Mouse (Mus musculus): Measurements from ENCODE around the gene Tbc1d2b.
A peak's percentile ranks its signal among the peaks of the same experiment; 100 is the strongest.

Gene Tbc1d2b

DNA sequence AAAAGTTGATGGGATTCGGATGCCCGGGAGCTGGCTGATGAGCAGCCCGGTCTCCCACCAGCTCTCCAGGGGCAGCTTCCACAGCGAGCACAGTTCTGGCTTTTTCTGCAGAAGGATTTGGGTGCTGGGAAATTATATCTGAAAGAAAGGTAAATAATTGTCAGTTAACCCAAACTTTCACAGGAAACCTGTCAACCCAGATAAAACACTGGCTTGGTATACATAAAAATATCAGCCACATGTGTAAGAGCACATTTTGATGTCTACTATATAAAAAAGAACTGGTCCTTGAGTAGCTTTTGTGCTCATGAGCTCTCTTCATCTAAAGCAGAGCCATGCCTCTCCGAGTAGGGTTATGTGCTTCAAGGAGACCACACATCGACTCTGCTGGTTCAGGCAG is 29.6 kb downstream of the Tbc1d2b start:
- no peak for DNase-seq

DNA sequence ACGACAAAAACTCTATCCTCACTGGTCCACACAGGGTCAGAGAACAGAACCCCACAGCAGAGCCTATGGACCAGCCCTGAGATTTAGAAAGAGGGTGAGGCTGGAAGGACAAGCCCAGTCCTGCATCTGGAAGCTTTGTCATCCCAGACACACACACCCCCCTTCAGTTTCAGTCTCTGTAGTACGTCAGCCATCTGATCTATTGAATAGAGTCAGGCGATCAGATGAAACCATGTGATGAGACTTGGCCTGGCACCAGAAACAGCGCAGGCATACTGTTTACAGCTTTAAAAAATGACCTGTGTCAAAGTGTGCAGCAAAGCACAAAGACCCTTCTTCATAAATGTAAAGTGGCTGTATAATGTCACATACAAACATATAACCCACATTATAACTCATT is 30.0 kb downstream of the Tbc1d2b start:
- no peak for DNase-seq

DNA sequence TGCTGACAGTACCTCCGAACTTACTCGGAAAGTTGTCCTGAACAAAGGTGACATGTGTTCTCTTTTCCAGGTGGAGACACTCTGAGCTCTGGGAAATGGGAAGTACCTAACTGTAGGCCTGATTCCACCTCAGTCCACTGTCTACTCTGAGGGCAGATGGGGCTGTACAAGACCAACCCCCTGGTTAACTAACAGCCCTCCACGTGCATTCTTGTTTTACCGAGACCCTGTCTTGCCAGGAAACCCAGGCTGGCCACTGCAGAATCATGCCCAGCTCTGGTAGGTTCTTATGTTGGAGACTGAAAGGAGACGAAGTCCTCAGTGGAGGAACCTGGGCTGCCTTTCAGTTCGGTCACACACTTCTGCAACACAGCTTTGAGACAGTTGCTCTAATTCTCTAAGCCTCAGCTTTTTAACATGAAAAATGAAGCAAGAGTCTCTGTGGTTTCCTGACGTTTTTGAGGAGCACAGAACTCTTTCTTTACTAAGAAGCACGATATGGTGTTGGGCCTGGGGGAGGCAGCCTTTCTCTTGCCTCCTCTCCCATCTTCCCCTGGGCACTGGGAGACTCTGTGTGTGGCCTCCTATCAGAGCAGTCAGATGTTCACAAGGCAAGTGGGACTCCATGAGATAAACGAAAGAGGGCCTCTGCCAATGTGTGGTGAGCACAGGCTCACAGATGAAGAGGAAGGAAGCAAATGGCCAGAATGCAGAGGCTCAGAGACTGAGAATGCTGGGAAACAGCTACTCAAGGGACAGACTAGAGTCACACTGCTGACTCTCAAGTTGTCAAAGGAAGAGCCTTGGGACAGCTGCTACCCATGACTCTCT is 33.2 kb downstream of the Tbc1d2b start:
- DNase-seq: peak; percentile 70

DNA sequence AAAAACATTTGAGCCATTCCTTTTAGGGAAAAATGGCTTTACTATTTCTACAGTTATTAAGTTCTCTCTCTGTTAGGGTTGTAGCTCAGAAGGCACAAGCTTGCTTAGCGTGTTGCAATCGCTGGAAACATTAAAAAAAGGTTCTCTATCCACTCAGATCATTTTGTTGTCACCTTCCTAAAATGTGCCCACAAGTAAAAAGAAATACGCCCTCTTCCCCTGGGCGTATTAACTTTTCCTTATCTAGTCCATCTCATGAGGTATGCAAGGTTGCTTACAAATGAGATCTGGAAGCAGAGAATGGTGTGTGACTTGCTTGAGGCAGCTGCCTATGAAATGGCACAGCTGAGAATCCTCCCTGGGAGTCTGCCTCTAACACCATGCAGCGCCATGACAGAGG is 33.8 kb downstream of the Tbc1d2b start:
- DNase-seq: no peak

DNA sequence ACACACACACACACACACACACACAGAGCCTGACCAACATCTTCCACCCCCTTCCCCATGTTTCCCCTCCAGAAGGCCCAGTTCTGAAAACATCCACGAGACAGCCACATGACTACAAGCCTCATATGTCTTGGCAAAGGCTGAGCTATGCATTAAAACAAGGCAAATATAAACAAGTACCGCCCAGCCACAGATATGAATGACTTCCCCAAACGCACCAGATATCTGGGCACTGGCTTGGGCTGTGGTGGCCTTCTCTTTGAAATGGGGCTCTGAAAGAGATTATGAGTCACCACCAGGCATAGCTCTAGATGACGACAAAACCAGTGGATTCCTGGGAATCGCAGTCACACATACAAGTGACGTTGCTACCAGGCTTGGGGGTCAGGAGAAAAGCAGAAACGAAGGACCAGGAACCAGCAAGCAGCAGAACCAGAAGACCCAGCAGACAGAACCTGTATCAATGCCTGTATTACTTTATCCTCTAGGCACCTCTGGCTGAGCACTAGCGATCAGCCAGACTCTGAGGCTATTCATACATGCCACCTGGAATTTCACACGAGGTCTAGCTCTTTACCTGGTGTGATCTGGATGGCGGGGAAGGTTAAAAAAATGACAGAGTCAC is 35.2 kb downstream of the Tbc1d2b start:
- no peak for DNase-seq

DNA sequence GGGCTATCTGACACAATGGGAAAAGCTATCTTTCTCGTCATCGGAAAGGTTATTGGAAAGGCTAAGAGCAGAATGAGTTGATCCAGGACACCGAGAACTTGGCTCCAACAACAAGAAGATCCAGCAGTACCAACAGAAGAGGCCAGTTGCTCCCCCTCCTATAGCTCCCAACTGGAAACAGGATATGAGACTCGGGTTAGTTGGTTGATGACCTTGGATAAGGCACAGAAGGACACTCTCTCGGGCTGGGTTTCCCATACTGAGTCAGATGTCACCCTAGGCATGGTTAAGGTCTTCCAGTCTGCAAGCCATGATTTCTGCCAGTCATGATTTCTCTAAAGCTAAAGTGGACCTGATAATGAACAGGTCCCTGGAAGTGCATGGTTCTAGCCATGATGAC is 35.8 kb downstream of the Tbc1d2b start:
- DNase-seq: no peak

DNA sequence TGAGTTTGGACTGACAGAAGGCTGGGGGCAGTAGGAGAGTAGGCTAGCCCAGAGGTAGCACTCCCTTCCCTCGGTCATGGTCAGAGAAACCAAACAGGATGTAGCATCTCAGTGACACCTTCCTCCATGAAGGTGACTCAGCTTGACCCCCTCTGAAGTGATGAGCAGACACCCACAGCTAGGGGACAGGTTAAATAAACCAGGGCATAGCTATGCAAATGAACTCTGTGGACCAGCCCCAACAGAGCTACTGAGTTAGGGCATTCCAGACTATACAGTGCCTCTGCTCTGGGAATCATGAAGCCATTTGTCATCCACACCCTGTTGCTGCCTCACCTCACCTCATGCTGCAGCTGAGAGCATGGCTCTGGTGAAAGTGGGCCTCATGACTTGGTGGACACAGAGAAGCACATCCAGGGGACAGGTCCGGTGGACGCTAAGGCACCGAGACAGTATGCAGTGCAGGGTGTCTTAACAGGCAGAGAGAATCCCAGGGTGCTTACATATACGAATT is 36.6 kb downstream of the Tbc1d2b start:
- DNase-seq: no peak

DNA sequence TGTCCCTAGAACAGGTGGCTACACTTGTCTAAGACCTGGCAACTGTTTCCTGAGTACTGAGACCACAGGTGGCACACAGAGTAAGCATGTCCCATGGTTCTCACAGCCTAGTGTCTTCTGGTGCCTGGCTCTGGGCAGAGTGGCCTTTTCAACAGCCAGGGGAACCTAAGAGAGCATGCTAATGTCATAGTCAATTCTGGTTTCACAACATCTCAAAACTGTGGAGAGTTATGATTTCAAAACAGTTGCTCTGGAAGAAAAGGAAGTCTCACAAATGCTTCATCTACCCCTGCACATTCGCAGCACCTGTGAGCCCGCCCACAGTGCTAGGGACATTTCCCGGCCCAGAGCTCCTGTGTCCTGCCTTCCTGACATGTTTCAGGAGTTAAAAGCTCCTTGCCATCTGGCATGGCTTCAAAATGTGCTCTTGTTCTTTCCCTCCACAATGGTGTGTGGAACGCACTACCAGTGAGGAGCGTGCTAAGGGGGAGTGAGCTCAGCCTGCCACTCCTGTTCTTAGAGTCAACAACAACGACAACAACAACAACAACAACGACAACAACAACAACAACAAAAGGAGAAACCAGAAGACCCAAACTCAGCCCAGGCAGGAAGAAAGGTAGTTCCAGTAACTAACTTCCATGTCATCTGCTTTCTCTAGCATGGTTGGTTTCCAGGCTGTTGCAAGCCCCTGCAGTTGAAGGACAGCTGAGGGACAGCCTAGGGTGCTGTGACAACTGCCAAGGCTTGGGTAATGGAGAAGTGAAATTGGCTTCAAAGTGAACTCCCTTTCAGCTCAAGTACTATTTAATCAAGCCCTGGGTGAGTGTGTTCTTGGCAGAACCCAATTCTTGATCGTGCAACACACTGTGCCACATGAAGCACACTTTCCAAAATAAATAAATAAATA is 37.6 kb downstream of the Tbc1d2b start:
- DNase-seq: peak; percentile 44

DNA sequence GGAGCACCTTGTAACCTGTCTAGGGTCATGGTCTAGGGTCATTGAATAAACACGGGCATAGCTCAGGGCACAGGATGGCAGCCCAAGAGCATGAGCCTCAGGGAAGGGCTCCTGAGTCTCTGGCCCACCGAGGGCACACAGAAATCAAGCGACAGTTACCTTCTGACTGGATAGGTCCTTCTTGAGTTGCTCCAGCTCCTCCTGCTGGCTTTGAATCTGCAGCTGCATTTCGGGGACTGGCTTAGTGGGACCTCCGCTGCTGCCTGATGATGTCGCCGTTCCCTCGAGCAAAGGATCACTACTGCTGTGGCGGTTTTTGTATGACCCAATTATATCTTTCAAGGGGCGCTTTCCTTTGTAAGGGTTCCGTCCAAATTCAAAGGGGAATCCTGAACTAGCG is 43.4 kb downstream of the Tbc1d2b start:
- no peak for DNase-seq

DNA sequence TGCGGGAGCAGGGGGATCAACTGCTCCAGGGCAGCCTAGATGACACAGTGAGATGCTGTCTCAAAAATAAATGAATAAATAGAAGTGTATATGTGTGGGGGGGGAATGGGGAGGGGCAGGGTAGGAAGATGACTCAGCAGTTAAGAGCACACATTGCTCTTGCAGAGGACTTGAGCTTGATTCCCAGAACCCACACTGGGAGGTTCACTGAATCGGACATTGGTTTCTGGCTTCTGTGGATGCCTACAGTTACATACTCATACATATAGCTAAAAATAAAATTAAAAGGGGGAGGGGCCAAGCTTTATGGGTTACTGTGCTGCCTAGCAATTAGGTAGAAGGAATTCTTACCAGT is 43.9 kb downstream of the Tbc1d2b start:
- DNase-seq: no peak

DNA sequence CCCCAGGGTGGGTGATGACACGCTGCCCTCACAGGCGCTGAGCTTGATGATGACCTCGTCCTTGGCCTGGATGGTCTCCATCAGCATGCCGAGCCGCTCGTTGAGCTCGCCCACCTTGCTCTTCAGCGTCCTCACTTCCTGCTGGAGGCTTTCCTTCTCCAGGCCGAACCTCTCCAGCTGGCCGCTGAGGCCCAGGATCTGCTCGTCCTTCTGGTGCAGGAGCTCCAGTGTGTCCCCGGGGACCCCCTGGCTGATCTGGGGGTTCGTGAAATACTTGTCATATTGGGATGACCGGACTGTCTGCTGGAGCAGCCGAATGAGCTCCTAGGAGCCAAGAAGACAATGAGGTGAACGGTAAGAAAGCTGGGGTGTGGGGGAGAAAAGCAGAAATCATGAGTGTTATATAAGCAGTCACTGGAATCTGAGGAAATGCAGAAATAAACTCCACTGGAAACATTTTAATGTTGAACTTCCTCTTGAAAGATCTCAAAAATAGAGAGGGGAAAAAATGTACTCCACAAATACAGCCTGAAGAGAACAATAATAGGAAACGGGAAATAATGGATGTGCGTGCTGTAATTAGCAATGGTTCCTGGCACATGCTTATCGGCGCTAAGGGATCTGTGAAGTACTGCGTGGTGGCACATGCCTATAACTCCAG is 44.4 kb downstream of the Tbc1d2b start:
- DNase-seq: no peak

DNA sequence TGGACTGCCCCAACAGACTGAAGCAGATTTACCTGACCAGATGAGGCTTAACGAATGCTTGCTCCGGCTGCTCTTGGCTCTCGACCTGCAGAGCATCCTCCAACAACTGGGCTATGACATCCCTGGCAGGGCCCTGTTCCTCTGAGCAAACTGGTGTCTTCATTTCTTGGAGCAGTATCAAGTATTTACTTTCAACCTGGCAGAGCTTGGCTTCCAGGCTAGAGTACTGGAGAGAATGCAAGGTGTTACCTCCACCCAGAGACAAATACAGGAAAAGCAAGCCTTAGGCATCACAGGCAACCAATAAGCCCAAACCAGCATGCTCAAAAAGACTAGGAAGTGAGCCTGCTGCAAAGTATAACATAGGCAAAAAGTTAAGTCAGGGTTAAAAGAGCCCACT is 48.3 kb downstream of the Tbc1d2b start:
- DNase-seq: no peak

DNA sequence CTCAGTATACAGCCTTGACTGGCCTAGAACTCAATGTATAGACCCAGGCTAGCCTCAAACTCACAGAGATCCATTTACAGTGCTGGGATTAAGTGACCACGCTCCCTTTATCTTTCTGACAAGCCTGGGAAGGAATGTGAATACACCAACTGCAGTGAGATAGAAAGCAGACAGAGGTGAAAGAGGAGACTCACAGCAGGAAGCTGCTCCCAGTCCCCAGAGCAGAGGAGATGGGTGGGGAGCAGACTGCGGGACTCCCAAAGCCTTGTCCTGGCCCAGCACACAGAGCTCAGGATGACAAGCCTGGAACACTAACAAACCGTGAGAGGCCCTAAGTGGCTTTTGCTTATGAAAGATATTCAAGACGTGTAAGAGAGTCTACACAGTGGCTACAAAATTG is 53.1 kb downstream of the Tbc1d2b start:
- DNase-seq: no peak

DNA sequence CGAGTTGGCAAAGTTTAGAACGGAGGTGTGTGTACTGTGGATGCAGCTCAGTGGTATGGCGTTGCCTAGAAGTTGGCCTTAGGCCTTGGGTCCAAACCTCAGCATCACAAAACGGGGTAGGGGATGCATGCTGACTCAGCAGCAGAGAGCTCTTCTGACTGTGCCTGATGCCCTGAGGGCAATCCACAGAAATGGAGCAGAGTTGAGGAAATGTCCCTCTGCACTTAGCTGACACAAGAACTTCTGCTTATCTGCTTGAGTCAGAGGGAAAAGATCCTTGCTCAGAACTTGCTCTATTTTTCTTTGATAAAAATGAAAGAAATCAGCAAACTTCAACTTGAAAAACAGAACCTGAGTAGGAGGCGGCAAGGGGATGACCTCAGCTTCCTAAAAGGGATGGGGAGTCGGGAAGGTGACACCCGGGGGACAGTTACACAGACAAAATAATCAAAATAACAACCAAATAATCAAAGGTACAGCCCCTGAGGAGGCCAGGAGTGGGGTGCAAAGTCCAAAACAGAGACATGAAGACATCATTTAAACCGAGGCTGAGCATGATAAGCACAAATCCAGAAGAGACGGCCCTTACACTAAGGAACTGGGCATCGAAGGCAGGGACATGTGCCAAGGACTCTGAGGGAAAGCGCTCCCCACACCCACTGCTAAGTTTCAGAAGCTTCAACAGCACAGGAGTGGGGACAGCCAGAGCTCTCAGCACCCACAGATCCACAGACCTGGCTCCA is 54.2 kb downstream of the Tbc1d2b start:
- no peak for DNase-seq

DNA sequence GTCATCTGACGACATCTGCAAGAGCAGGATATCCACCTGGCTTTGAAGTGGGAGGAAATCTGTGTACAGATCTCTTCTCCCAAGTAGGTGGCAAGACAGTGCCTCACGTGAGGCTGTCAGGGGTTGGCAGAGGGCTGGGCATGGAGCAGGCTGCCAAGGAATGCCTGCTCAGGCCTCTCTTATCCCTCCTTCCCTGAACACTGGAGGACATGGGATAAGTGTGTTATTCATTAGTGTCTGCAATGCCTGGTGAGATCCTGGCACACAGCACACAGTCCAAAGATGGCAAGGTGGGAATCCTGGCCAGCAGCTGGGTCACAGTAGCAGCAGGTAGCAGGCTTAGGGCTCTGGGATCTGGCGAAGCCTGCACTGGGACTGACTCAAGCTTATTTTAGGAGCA is 57.5 kb downstream of the Tbc1d2b start:
- DNase-seq: no peak

DNA sequence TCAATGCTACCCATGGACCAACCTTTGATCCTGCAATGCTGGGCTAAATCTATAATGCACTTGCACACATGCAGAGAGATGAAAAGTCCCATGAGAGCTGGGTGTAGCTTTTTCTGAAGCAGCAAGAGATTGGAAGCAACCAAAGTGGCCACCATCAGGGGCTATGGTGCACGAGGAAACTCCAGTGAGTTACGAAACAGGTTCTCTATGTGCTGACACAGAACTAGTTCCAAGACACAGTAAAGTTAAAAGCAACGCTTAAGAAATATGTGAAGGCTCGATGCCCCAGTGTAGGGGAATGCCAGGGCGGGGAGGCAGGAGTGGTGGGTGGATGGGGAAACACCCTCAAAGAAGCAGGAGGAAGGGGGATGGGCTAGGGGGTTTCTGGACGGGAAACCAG is 61.9 kb downstream of the Tbc1d2b start:
- DNase-seq: no peak

DNA sequence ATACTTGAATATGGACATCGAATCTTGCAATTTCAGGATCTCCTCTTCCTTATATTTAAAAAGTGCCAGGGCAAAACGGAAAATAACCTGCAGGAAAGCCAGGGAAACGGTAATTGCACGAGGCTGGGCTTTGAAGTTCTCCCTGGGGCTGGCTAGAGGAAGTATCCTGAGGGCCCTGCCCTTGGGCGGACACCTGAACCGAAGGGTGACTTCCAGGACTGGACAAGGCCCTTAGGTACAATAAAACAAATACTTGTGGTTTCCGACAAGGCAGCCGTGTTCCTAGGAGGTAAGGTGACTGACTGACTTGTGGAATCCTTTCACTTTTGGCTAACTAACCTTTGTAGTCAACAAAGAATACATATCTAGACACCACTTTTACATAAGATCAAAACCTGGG is 62.8 kb downstream of the Tbc1d2b start:
- no peak for DNase-seq

DNA sequence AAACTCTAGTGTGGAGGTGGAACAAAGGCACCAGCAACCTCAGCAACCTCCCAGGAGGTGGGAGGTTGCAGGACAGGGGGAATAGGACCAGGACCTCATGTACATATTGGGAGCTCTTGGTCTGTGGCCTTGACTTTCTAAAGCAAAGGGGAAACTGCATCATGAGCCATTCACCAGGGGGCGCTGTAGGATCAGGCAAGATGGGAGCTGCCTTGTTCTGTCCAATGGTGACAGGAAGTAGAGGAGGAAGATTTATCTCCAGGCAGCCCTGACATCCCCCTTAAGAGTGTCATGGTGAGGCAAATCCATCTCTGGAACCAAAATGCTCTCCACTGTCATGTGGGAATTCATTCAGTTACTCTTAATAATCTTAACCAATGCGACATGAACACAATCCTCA is 64.1 kb downstream of the Tbc1d2b start:
- peak; percentile 90 for DNase-seq

DNA sequence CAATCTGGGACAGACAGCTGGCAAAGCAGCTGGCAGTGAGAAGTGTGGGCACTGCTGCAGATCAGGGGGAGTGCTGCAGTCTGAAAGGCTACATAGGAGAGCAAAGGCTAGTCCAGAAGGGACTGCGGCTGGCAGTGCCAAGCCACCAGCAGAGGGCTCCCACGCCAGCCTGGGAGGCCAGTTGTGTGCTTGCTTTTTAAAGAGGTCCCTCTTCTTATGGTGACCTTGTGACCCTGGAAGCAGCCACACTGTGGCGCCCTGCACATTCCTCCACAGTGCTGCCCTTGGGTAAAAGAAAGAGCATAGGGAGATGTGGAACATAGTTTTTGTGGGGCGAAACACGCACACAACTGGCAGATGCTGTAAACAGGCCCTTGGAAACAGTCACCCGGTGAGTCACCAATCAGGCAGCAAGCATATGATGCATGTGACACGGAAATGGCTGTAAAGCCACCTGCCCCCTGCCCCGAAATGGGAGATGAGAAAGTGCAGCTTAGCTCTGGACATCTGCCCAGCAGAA is 66.1 kb downstream of the Tbc1d2b start:
- no peak for DNase-seq

DNA sequence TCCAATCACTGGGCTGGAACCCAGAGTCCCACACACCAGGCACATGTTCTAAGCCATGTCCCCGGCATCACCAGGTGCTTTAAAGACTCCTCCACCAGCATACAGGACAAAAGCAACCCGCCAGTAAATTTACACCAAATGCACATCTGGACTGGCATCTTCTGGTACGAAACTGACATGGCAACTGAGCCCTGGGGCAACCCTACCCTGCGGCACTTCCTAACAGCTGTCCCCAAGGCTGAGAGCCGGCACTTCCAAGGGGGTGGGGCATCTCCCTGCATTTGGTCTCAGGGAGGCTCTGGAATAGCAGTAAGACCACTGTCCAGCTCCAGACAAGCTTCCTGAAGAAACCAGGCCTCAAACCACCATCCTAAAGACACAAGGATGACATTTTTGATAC is 67.4 kb downstream of the Tbc1d2b start:
- DNase-seq: no peak

DNA sequence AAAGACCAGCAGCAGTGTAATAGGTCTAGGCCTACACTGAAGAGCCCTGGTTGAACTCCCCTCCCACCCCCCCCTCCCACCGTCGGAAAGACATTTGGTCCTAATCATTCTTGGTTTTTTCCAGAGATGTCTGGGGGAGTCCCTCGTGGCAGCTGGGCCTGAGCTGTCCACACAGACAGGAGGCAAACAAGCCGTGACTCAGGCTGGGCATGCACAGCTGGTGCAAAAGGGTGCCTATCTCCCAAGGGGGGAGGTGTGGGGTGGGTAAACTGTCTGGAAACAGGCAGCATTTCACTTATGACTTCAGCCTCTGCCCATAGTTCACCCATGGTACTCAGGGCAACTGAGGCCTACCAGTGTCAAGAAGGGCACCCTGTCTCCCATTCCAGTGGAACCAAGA is 69.1 kb downstream of the Tbc1d2b start:
- no peak for DNase-seq

DNA sequence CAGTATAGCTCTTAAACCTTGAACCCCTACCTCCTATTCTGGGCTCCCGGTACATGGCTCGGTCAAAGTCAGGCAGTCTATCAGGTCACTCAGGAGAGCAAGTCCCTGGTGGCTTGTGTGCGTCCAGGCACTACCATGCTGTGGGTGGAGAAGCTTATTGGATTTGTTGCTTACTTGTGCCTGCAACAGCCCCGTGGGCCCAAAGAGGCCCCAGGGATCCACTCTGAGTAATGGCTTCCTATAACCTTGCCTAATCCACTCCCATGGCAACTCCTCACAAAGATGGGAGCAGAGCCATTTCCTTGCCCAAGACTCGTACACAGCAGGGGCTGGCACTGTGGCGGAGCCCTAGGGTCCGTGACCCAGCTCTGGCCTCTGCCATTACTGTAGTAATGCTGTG is 69.5 kb downstream of the Tbc1d2b start:
- no peak for DNase-seq
